Mouse (Mus musculus): ENCODE data around the gene Olfr676. TPM values are rescaled to one million over a fixed set of nuclear protein-coding genes. Genes with fewer than 3 reads are reported as not detected.

Gene Olfr676
- polyA plus RNA-seq, 1 experiment from 2014 or later: not detected

Other genes with a start within 250 kb of the Olfr676 start
- not detected in 2 replicates for gene Usp17lb, start 190.1 kb upstream of the Olfr676 start, polyA plus RNA-seq (2015; fragmentation: Nextera tagmentation; extraction: Ambion mirVana)
- not detected in 2 replicates for gene Usp17la, start 175.7 kb upstream of the Olfr676 start, polyA plus RNA-seq (2015; fragmentation: Nextera tagmentation; extraction: Ambion mirVana)
- gene Olfr665, start 154.7 kb upstream of the Olfr676 start, polyA plus RNA-seq (2015; fragmentation: Nextera tagmentation; extraction: Ambion mirVana): not detected in 2 replicates
- not detected in 2 replicates for gene Olfr666, start 136.7 kb upstream of the Olfr676 start, polyA plus RNA-seq (2015; fragmentation: Nextera tagmentation; extraction: Ambion mirVana)
- gene Olfr667, start 111.2 kb upstream of the Olfr676 start, polyA plus RNA-seq (2015; fragmentation: Nextera tagmentation; extraction: Ambion mirVana): not detected in 2 replicates
- not detected in 2 replicates for gene Olfr668, start 104.6 kb upstream of the Olfr676 start, polyA plus RNA-seq (2015; fragmentation: Nextera tagmentation; extraction: Ambion mirVana)
- gene Olfr669, start 98.5 kb upstream of the Olfr676 start, polyA plus RNA-seq (2015; fragmentation: Nextera tagmentation; extraction: Ambion mirVana): not detected in 2 replicates
- gene Olfr670, start 70.1 kb upstream of the Olfr676 start, polyA plus RNA-seq (2015; fragmentation: Nextera tagmentation; extraction: Ambion mirVana): not detected in 2 replicates
- gene Olfr671, start 53.6 kb upstream of the Olfr676 start, polyA plus RNA-seq (2015; fragmentation: Nextera tagmentation; extraction: Ambion mirVana): not detected in 2 replicates
- not detected in 2 replicates for gene Olfr672, start 30.7 kb upstream of the Olfr676 start, polyA plus RNA-seq (2015; fragmentation: Nextera tagmentation; extraction: Ambion mirVana)
- gene Olfr675, start 4.2 kb upstream of the Olfr676 start, polyA plus RNA-seq (2015; fragmentation: Nextera tagmentation; extraction: Ambion mirVana): not detected in 2 replicates
- not detected in 2 replicates for gene Olfr677, start 18.7 kb downstream of the Olfr676 start, polyA plus RNA-seq (2015; fragmentation: Nextera tagmentation; extraction: Ambion mirVana)
- gene Olfr678, start 31.8 kb downstream of the Olfr676 start, polyA plus RNA-seq (2015; fragmentation: Nextera tagmentation; extraction: Ambion mirVana): not detected in 2 replicates
- not detected in 2 replicates for gene Olfr679, start 48.5 kb downstream of the Olfr676 start, polyA plus RNA-seq (2015; fragmentation: Nextera tagmentation; extraction: Ambion mirVana)
- not detected in 2 replicates for gene Olfr680-ps1, start 60.1 kb downstream of the Olfr676 start, polyA plus RNA-seq (2015; fragmentation: Nextera tagmentation; extraction: Ambion mirVana)
- gene Olfr681, start 84.1 kb downstream of the Olfr676 start, polyA plus RNA-seq (2015; fragmentation: Nextera tagmentation; extraction: Ambion mirVana): not detected in 2 replicates
- not detected in 2 replicates for gene Olfr683, start 114.3 kb downstream of the Olfr676 start, polyA plus RNA-seq (2015; fragmentation: Nextera tagmentation; extraction: Ambion mirVana)
- not detected in 2 replicates for gene Olfr684, start 131.0 kb downstream of the Olfr676 start, polyA plus RNA-seq (2015; fragmentation: Nextera tagmentation; extraction: Ambion mirVana)
- gene Olfr685, start 153.3 kb downstream of the Olfr676 start, polyA plus RNA-seq (2015; fragmentation: Nextera tagmentation; extraction: Ambion mirVana): not detected in 2 replicates
- gene Olfr686, start 174.8 kb downstream of the Olfr676 start, polyA plus RNA-seq (2015; fragmentation: Nextera tagmentation; extraction: Ambion mirVana): not detected in 2 replicates

All from midbrain, embryonic 16.5 days (tissue).